ENCODE assay signal across 10 mouse cellular contexts in the genomic region with DNA sequence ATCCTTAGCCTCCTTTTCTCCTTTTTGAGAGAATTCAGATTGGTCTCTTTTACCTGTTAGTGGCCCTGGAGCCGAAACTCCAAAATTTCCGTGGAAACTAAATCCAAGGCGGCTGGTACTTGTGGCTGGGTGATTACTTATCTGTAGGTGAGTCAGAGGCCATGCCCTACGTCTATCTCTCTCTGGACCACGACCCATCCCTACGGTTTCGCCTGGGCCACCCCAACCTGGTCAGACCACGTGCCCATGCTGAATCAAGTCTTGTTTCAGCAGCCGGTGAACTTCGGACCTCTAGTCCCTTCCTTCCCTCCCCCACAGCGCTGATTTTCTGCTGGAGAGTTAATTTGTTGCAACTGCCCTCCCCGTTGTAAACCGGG. TPM values are rescaled to one million over a fixed set of nuclear protein-coding genes. Genes with fewer than 3 reads are reported as not detected.
DNase-seq lines count a peak whose midpoint lies in the region; ATAC-seq and TF ChIP-seq lines count a peak whose summit lies in the region.
"Had no signal": no experiment of that assay in that cellular context is flagged by ENCODE, and none has a peak within 500 bp of the region (broad histone marks: within the 10 kb centered on the region; RNA-seq: fewer than 3 reads in every experiment).

No protein-coding gene starts in this region.

- peak overlapping the region; percentile 85 for H3K9ac ChIP-seq in embryonic facial prominence, embryonic 11.5 days (replicated peaks; ENCODE audit: low read length)
- H3K9ac ChIP-seq in hindbrain, embryonic 12.5 days, result peak overlapping the region; percentile 91
- peak overlapping the region; percentile 86 for H3K9ac ChIP-seq in limb, embryonic 14.5 days (ENCODE audit: low read depth, low read length, severe bottlenecking)
- peak overlapping the region; percentile 79 for H3K9ac ChIP-seq in midbrain, embryonic 15.5 days

- peak overlapping the region; percentile 83 for H3K27ac ChIP-seq in layer of hippocampus, adult 2 months
- H3K27ac ChIP-seq in embryonic facial prominence, embryonic 11.5 days (replicated peaks; ENCODE audit: low read depth, low read length), result no peak overlapping the region
- H3K27ac ChIP-seq in hindbrain, embryonic 12.5 days, result no peak overlapping the region
- H3K27ac ChIP-seq in limb, embryonic 14.5 days (replicated peaks; ENCODE audit: low read depth, low read length), result peak overlapping the region; percentile 33; the same call in 1 of the 2 replicates
- no peak overlapping the region for H3K27ac ChIP-seq in midbrain, embryonic 15.5 days

- no peaks in the 10 kb centered on the region for H3K36me3 ChIP-seq in embryonic facial prominence, embryonic 11.5 days (replicated peaks; ENCODE audit: control insufficient read depth, insufficient read depth, low read depth, low read length)
- no peaks in the 10 kb centered on the region for H3K36me3 ChIP-seq in hindbrain, embryonic 12.5 days
- no peaks in the 10 kb centered on the region for H3K36me3 ChIP-seq in limb, embryonic 14.5 days (ENCODE audit: control insufficient read depth, insufficient read depth, low read length)
- H3K36me3 ChIP-seq in midbrain, embryonic 15.5 days (replicated peaks), result no peaks in the 10 kb centered on the region

- H3K27me3 ChIP-seq in embryonic facial prominence, embryonic 11.5 days (ENCODE audit: control insufficient read depth, insufficient read depth, low read length), result no peaks in the 10 kb centered on the region
- H3K27me3 ChIP-seq in hindbrain, embryonic 12.5 days, result no peaks in the 10 kb centered on the region; the same call in 1 of the 2 replicates
- no peaks in the 10 kb centered on the region for H3K27me3 ChIP-seq in limb, embryonic 14.5 days (ENCODE audit: control insufficient read depth, insufficient read depth, low read length)
- no peaks in the 10 kb centered on the region for H3K27me3 ChIP-seq in midbrain, embryonic 15.5 days (replicated peaks)

- DNase-seq in layer of hippocampus, adult 2 months (ENCODE audit: low spot score in 2 of 2), result no peak
- DNase-seq in layer of hippocampus, postnatal 25 days (ENCODE audit: extremely low spot score in 1 of 2, low spot score in 1 of 2), result no peak
- no peak for DNase-seq in embryonic facial prominence, embryonic 11.5 days (ENCODE audit: low spot score)
- DNase-seq in limb, embryonic 14.5 days (ENCODE audit: low spot score), result no peak
- no peak for DNase-seq in layer of hippocampus, adult 18-20 months (ENCODE audit: low spot score in 2 of 2)
- DNase-seq in spleen, adult 18-20 months, result no peak

- H3K4me2 ChIP-seq in embryonic facial prominence, embryonic 11.5 days (ENCODE audit: low read depth, low read length), result peak overlapping the region; percentile 64
- H3K4me2 ChIP-seq in hindbrain, embryonic 12.5 days (replicated peaks), result peak overlapping the region; percentile 88
- peak overlapping the region; percentile 84 for H3K4me2 ChIP-seq in limb, embryonic 14.5 days (replicated peaks; ENCODE audit: low read depth, low read length, severe bottlenecking)
- peak overlapping the region; percentile 65 for H3K4me2 ChIP-seq in midbrain, embryonic 15.5 days

- no peak for TF ChIP-seq POLR2A in limb, embryonic 14.5 days (IDR thresholded peaks at IDR 0.05; ENCODE audit: borderline replicate concordance, extremely low read depth, insufficient read depth, insufficient read length)

- TF ChIP-seq CTCF in layer of hippocampus, adult 2 months (conservative IDR thresholded peaks at IDR 0.05), result no peak

- no peak for ATAC-seq in embryonic facial prominence, embryonic 11.5 days (replicated peaks; ENCODE audit: insufficient number of reproducible peaks, low FRiP score, low TSS enrichment, low read depth)
- peak; percentile 46 for ATAC-seq in hindbrain, embryonic 12.5 days (ENCODE audit: low FRiP score)
- ATAC-seq in limb, embryonic 14.5 days (ENCODE audit: low FRiP score, low read depth), result no peak
- peak; percentile 50 for ATAC-seq in midbrain, embryonic 15.5 days (replicated peaks)

- H3K4me3 ChIP-seq in layer of hippocampus, adult 2 months, result peak overlapping the region; percentile 75
- peak overlapping the region; percentile 69 for H3K4me3 ChIP-seq in embryonic facial prominence, embryonic 11.5 days (ENCODE audit: low read depth, low read length)
- peak overlapping the region; percentile 86 for H3K4me3 ChIP-seq in hindbrain, embryonic 12.5 days
- H3K4me3 ChIP-seq in limb, embryonic 14.5 days (replicated peaks; ENCODE audit: low read length), result peak overlapping the region; percentile 80
- H3K4me3 ChIP-seq in midbrain, embryonic 15.5 days, result peak overlapping the region; percentile 64

- no peaks in the 10 kb centered on the region for H3K9me3 ChIP-seq in embryonic facial prominence, embryonic 11.5 days (replicated peaks; ENCODE audit: control insufficient read depth, low read length)
- no peaks in the 10 kb centered on the region for H3K9me3 ChIP-seq in hindbrain, embryonic 12.5 days (replicated peaks)
- H3K9me3 ChIP-seq in limb, embryonic 14.5 days (ENCODE audit: control insufficient read depth, low read length), result no peaks in the 10 kb centered on the region
- no peaks in the 10 kb centered on the region for H3K9me3 ChIP-seq in midbrain, embryonic 15.5 days

- WGBS in embryonic facial prominence, embryonic 11.5 days, result under 1% methylated on average over 13 of the region's 13 CpGs
- under 1% methylated on average over 13 of the region's 13 CpGs for WGBS in hindbrain, embryonic 12.5 days
- under 1% methylated on average over 13 of the region's 13 CpGs for WGBS in limb, embryonic 14.5 days
- 4% methylated on average over 13 of the region's 13 CpGs for WGBS in midbrain, embryonic 15.5 days

- H3K4me1 ChIP-seq in embryonic facial prominence, embryonic 11.5 days (ENCODE audit: control insufficient read depth, insufficient read depth, low read length), result no peaks in the 10 kb centered on the region
- H3K4me1 ChIP-seq in hindbrain, embryonic 12.5 days, result peaks cover 7% of the 10 kb centered on the region
- 0 out of 2 replicates have a peak, but pooled peaks cover 7% of the 10 kb centered on the region for H3K4me1 ChIP-seq in limb, embryonic 14.5 days (ENCODE audit: control insufficient read depth, insufficient read depth, low read length)
- H3K4me1 ChIP-seq in midbrain, embryonic 15.5 days, result peaks cover 16% of the 10 kb centered on the region

RNA-seq across cellular contexts. Expression of gene Sh3d19, which starts 0.7 kb away (rescaled TPM):
- total RNA-seq in layer of hippocampus, adult 2 months (2021), result 10 to 100 TPM; 19.1 to 27.2 TPM
- 10 to 100 TPM; 22.6 to 26.3 TPM for total RNA-seq in layer of hippocampus, postnatal 25 days (2021)
- 15.7 and 20.0 TPM in 2 replicates for polyA plus RNA-seq in embryonic facial prominence, embryonic 11.5 days (2014; fragmentation: Nextera tagmentation; extraction: Ambion mirVana)
- polyA plus RNA-seq in hindbrain, embryonic 12.5 days (2016; fragmentation: Nextera tagmentation; extraction: Ambion mirVana), result 13.9 and 15.4 TPM in 2 replicates
- 33.8 and 36.5 TPM in 2 replicates for polyA plus RNA-seq in limb, embryonic 14.5 days (2012; rRNA removed)
- 29.2 and 32.1 TPM in 2 replicates for polyA plus RNA-seq in limb, embryonic 14.5 days (2014; fragmentation: Nextera tagmentation; extraction: Ambion mirVana)
- polyA plus RNA-seq in midbrain, embryonic 15.5 days (2015; fragmentation: Nextera tagmentation; extraction: Ambion mirVana), result 15.4 and 15.6 TPM in 2 replicates
- 10 to 100 TPM; 18.1 to 21.2 TPM for total RNA-seq in layer of hippocampus, adult 18-20 months (2021)

RNA-seq across cellular contexts. Expression of gene Prss48, which starts 30.7 kb away (rescaled TPM):
- total RNA-seq in layer of hippocampus, adult 2 months (2021), result not detected
- total RNA-seq in layer of hippocampus, postnatal 25 days (2021), result not detected
- polyA plus RNA-seq in embryonic facial prominence, embryonic 11.5 days (2014; fragmentation: Nextera tagmentation; extraction: Ambion mirVana), result not detected in 2 replicates
- polyA plus RNA-seq in hindbrain, embryonic 12.5 days (2016; fragmentation: Nextera tagmentation; extraction: Ambion mirVana), result not detected in 2 replicates
- not detected in 2 replicates for polyA plus RNA-seq in limb, embryonic 14.5 days (2012; rRNA removed)
- not detected in 2 replicates for polyA plus RNA-seq in limb, embryonic 14.5 days (2014; fragmentation: Nextera tagmentation; extraction: Ambion mirVana)
- polyA plus RNA-seq in midbrain, embryonic 15.5 days (2015; fragmentation: Nextera tagmentation; extraction: Ambion mirVana), result not detected in 2 replicates
- not detected for total RNA-seq in layer of hippocampus, adult 18-20 months (2021)
- total RNA-seq: hematopoietic stem cell, adult 5-6 weeks; MEL had no signal

Comparison
In these comparisons a context has a peak if more than half of its experiments do, and no peak if none do; other contexts are left out.
1. H3K27ac ChIP-seq: peak in layer of hippocampus, adult 2 months (single experiment) and limb, embryonic 14.5 days (single experiment); none in embryonic facial prominence, embryonic 11.5 days (single experiment), hindbrain, embryonic 12.5 days (single experiment) and midbrain, embryonic 15.5 days (single experiment).
2. ATAC-seq: peak in hindbrain, embryonic 12.5 days (single experiment) and midbrain, embryonic 15.5 days (single experiment); none in embryonic facial prominence, embryonic 11.5 days (single experiment) and limb, embryonic 14.5 days (single experiment).
3. Peak in every context shown above with its lines, with median percentiles within 50 percentile points of each other: H3K4me3 ChIP-seq, H3K4me2 ChIP-seq and H3K9ac ChIP-seq.